ENCODE assay signal across 8 mouse cellular contexts in the genomic region with DNA sequence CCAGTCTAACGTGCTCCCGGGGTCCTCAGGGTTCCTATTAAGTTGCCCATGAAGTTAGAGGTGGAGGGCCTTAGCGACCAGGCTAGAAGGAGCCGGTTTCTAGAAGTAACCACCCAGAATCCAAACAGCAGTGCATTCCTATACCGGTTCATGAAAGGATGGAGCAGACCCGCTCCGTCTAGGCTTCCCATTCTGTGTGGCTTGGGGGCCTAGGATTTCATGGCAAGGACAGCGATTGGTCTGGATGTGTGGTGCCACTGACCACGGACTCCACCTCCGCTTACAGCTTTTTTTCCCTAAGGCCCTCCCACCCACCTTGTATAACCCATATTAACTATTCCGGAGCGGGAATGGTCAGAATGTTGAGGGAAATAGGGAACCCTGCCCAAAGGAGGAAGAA. TPM values are rescaled to one million over a fixed set of nuclear protein-coding genes. Genes with fewer than 3 reads are reported as not detected.
A peak's percentile ranks its signal among the peaks of the same experiment; 100 is the strongest.
DNase-seq lines count a peak whose midpoint lies in the region; ATAC-seq and TF ChIP-seq lines count a peak whose summit lies in the region.

No protein-coding gene starts in this region.

- 6% methylated on average over 12 of the region's 12 CpGs for WGBS in limb, embryonic 15.5 days
- WGBS in midbrain, postnatal 0 days: 3% methylated on average over 12 of the region's 12 CpGs

- TF ChIP-seq CTCF in midbrain, postnatal 0 days (IDR thresholded peaks at IDR 0.05): no peak

- peak overlapping the region; percentile 93 for H3K27ac ChIP-seq in limb, embryonic 15.5 days
- H3K27ac ChIP-seq in midbrain, postnatal 0 days (ENCODE audit: low read depth, low read length): peak overlapping the region; percentile 96

- peaks cover 40% of the 10 kb centered on the region for H3K36me3 ChIP-seq in limb, embryonic 15.5 days
- H3K36me3 ChIP-seq in midbrain, postnatal 0 days (ENCODE audit: insufficient read depth, low read length): peaks cover 20% of the 10 kb centered on the region

- H3K4me3 ChIP-seq in limb, embryonic 15.5 days: peak overlapping the region; percentile 65
- H3K4me3 ChIP-seq in midbrain, postnatal 0 days (ENCODE audit: low read depth, low read length): peak overlapping the region; percentile 94

- H3K4me1 ChIP-seq in limb, embryonic 15.5 days: peaks cover 33% of the 10 kb centered on the region
- peaks cover 7% of the 10 kb centered on the region; the same call in 1 of the 2 replicates for H3K4me1 ChIP-seq in midbrain, postnatal 0 days (ENCODE audit: insufficient read depth, low read length)

- H3K27me3 ChIP-seq in limb, embryonic 15.5 days: no peaks in the 10 kb centered on the region
- H3K27me3 ChIP-seq in midbrain, postnatal 0 days (ENCODE audit: insufficient read depth, low read length): no peaks in the 10 kb centered on the region

- no peaks in the 10 kb centered on the region for H3K9me3 ChIP-seq in limb, embryonic 15.5 days
- no peaks in the 10 kb centered on the region for H3K9me3 ChIP-seq in midbrain, postnatal 0 days (ENCODE audit: low read length)

- H3K4me2 ChIP-seq in limb, embryonic 15.5 days: peak overlapping the region; percentile 68
- peak overlapping the region; percentile 82 for H3K4me2 ChIP-seq in midbrain, postnatal 0 days (ENCODE audit: low read depth, low read length, poor library complexity, severe bottlenecking)

- intact Hi-C loops in left cerebral cortex, postnatal 10 days (cut with DNase I): loop anchor here (5.0 kb wide), 1 partner anchor 267 kb away; no protein-coding TSS in a partner anchor

- 0 out of 2 replicates have a peak, but pooled peaks have one; percentile 49 for ATAC-seq in limb, embryonic 15.5 days (ENCODE audit: insufficient number of reproducible peaks, low FRiP score, low TSS enrichment, low read depth)
- no peak for ATAC-seq in midbrain, postnatal 0 days (ENCODE audit: low FRiP score)

- H3K9ac ChIP-seq in limb, embryonic 15.5 days: peak overlapping the region; percentile 75
- peak overlapping the region; percentile 98 for H3K9ac ChIP-seq in midbrain, postnatal 0 days (replicated peaks; ENCODE audit: low read length, poor library complexity, severe bottlenecking)

- peak; percentile 66 to 68 for DNase-seq in left cerebral cortex, postnatal 10 days (ENCODE audit: extremely low spot score in 1 of 2, low spot score in 2 of 2)
- DNase-seq in left cerebral cortex, adult 11 months (ENCODE audit: low spot score): no peak
- peak; percentile 67 to 76 for DNase-seq in adrenal gland, postnatal 36 days
- peak; percentile 51 for DNase-seq in forelimb bud, embryonic 11.5 days (ENCODE audit: low read depth, low spot score)
- peak; percentile 78 for DNase-seq in midbrain, postnatal 0 days (ENCODE audit: low spot score)
- DNase-seq in thymus, postnatal 14 days: no peak
- DNase-seq in cerebellum, postnatal 25 days: no peak

RNA-seq across cellular contexts. Expression of gene Fads1, which starts 1.4 kb away (rescaled TPM):
- total RNA-seq in left cerebral cortex, postnatal 10 days (2021): 100 to 1,000 TPM; 157 to 167 TPM
- total RNA-seq in adrenal gland, postnatal 36 days (2021): 1,000 to 10,000 TPM in 1 of 2 experiments, 100 to 1,000 TPM in 1; 677 to 1,388 TPM
- 79.8 and 81.1 TPM in 2 replicates for polyA plus RNA-seq in limb, embryonic 15.5 days (2015; fragmentation: Nextera tagmentation; extraction: Ambion mirVana)
- total RNA-seq in midbrain, postnatal 0 days (2014; rRNA removed): 180 and 184 TPM in 2 replicates
- polyA plus RNA-seq in midbrain, postnatal 0 days (2015; fragmentation: Nextera tagmentation; extraction: Ambion mirVana): 150 and 153 TPM in 2 replicates

RNA-seq across cellular contexts. Expression of gene Tmem258, which starts 19.7 kb away (rescaled TPM):
- total RNA-seq in left cerebral cortex, postnatal 10 days (2021): 10 to 100 TPM; 90.5 TPM
- total RNA-seq in adrenal gland, postnatal 36 days (2021): 100 to 1,000 TPM; 161 to 204 TPM
- 379 and 471 TPM in 2 replicates for polyA plus RNA-seq in limb, embryonic 15.5 days (2015; fragmentation: Nextera tagmentation; extraction: Ambion mirVana)
- total RNA-seq in midbrain, postnatal 0 days (2014; rRNA removed): 61.4 and 84.7 TPM in 2 replicates
- polyA plus RNA-seq in midbrain, postnatal 0 days (2015; fragmentation: Nextera tagmentation; extraction: Ambion mirVana): 279 and 299 TPM in 2 replicates

RNA-seq across cellular contexts. Expression of gene Fen1, which starts 19.9 kb away (rescaled TPM):
- total RNA-seq in left cerebral cortex, postnatal 10 days (2021): 10 to 100 TPM in 1 of 2 experiments, 1 to 10 TPM in 1; 10.0 to 10.8 TPM
- 10 to 100 TPM; 12.0 to 18.4 TPM for total RNA-seq in adrenal gland, postnatal 36 days (2021)
- polyA plus RNA-seq in limb, embryonic 15.5 days (2015; fragmentation: Nextera tagmentation; extraction: Ambion mirVana): 65.9 and 66.7 TPM in 2 replicates
- 19.8 and 20.9 TPM in 2 replicates for total RNA-seq in midbrain, postnatal 0 days (2014; rRNA removed)
- 20.5 and 21.8 TPM in 2 replicates for polyA plus RNA-seq in midbrain, postnatal 0 days (2015; fragmentation: Nextera tagmentation; extraction: Ambion mirVana)

RNA-seq across cellular contexts. Expression of gene Myrf, which starts 56.5 kb away (rescaled TPM):
- 1 to 10 TPM; 5.9 to 6.6 TPM for total RNA-seq in left cerebral cortex, postnatal 10 days (2021)
- total RNA-seq in adrenal gland, postnatal 36 days (2021): 1 to 10 TPM; 1.4 to 1.7 TPM
- polyA plus RNA-seq in limb, embryonic 15.5 days (2015; fragmentation: Nextera tagmentation; extraction: Ambion mirVana): 0.55 and 0.60 TPM in 2 replicates
- total RNA-seq in midbrain, postnatal 0 days (2014; rRNA removed): 1.7 and 2.2 TPM in 2 replicates
- polyA plus RNA-seq in midbrain, postnatal 0 days (2015; fragmentation: Nextera tagmentation; extraction: Ambion mirVana): 0.91 and 0.94 TPM in 2 replicates

Comparison
In these comparisons a context has a peak if more than half of its experiments do, and no peak if none do; other contexts are left out.
1. DNase-seq: peak in left cerebral cortex, postnatal 10 days (2 of 2), adrenal gland, postnatal 36 days (2 of 2), forelimb bud, embryonic 11.5 days (single experiment) and midbrain, postnatal 0 days (single experiment); none in left cerebral cortex, adult 11 months (single experiment), thymus, postnatal 14 days (single experiment) and cerebellum, postnatal 25 days (0 of 2).